Mouse (Mus musculus): ENCODE results near the gene Bcl9. TPM values are rescaled to one million over a fixed set of nuclear protein-coding genes. Genes with fewer than 3 reads are reported as not detected.

Gene Bcl9
- total RNA-seq, 2 experiments from 2014 or later, result 3.0 to 3.9 TPM

- Histone ChIP-seq H3K27ac (no peak overlapping the region), H3K4me3 (no peak overlapping the region)
- no peak for TF ChIP-seq CTCF (IDR thresholded peaks at IDR 0.05)
- intact Hi-C loops (cut with DNase I), result no loop called here
- DNase-seq, result no peak
These were observed 15.7 kb upstream of the Bcl9 start for GRCm38 (mm10) chr3:97313431-97313830.

GRCm38 (mm10) chr3:97311998-97312397 is 14.3 kb upstream of the Bcl9 start:
- Histone ChIP-seq H3K4me3 (peak overlapping the region; percentile 69), H3K27ac (no peak overlapping the region)
- TF ChIP-seq CTCF (IDR thresholded peaks at IDR 0.05), result no peak
- DNase-seq, result peak; percentile 68
- intact Hi-C loops (cut with DNase I), result no loop called here

GRCm38 (mm10) chr3:97309748-97310536 is 12.2 kb upstream of the Bcl9 start:
- TF ChIP-seq CTCF (IDR thresholded peaks at IDR 0.05), result no peak
- Histone ChIP-seq H3K4me3 (no peak overlapping the region), H3K27ac (no peak overlapping the region)
- intact Hi-C loops (cut with DNase I), result no loop called here
- DNase-seq, result no peak

GRCm38 (mm10) chr3:97308440-97308839 is 10.7 kb upstream of the Bcl9 start:
- TF ChIP-seq CTCF (IDR thresholded peaks at IDR 0.05), result no peak
- Histone ChIP-seq H3K27ac (no peak overlapping the region), H3K4me3 (no peak overlapping the region)
- intact Hi-C loops (cut with DNase I), result no loop called here
- no peak for DNase-seq

- H3K27ac ChIP-seq, result no peak overlapping the region
- no peak for TF ChIP-seq CTCF (IDR thresholded peaks at IDR 0.05)
- intact Hi-C loops (cut with DNase I), result no loop called here
- no peak for DNase-seq
- no peak overlapping the region for H3K4me3 ChIP-seq
These were observed 8.2 kb upstream of the Bcl9 start for GRCm38 (mm10) chr3:97305907-97306306.

- intact Hi-C loops (cut with DNase I), result no loop called here
- no peak for DNase-seq
- no peak for TF ChIP-seq CTCF (IDR thresholded peaks at IDR 0.05)
- Histone ChIP-seq H3K4me3 (no peak overlapping the region), H3K27ac (no peak overlapping the region)
These were observed 3.9 kb upstream of the Bcl9 start for GRCm38 (mm10) chr3:97301586-97301985.

GRCm38 (mm10) chr3:97300370-97300769 is 2.7 kb upstream of the Bcl9 start:
- H3K27ac ChIP-seq, result no peak overlapping the region
- DNase-seq, result no peak
- intact Hi-C loops (cut with DNase I), result no loop called here
- no peak overlapping the region for H3K4me3 ChIP-seq
- no peak for TF ChIP-seq CTCF (IDR thresholded peaks at IDR 0.05)

- DNase-seq, result no peak
- TF ChIP-seq CTCF (IDR thresholded peaks at IDR 0.05), result peak; percentile 30; the same call in 1 of the 2 replicates
- no peak overlapping the region for H3K4me3 ChIP-seq
- intact Hi-C loops (cut with DNase I), result no loop called here
- no peak overlapping the region for H3K27ac ChIP-seq
These were observed 2.2 kb upstream of the Bcl9 start for GRCm38 (mm10) chr3:97299885-97300284.

GRCm38 (mm10) chr3:97298856-97299465 is 1.2 kb upstream of the Bcl9 start:
- no peak overlapping the region for H3K27ac ChIP-seq
- TF ChIP-seq CTCF (IDR thresholded peaks at IDR 0.05), result no peak
- DNase-seq, result no peak
- peak overlapping the region; percentile 88; the same call in 1 of the 2 replicates for H3K4me3 ChIP-seq
- intact Hi-C loops (cut with DNase I), result no loop called here

- H3K27ac ChIP-seq, result peak overlapping the region; percentile 87
- intact Hi-C loops (cut with DNase I), result loop anchor here (1.0 kb wide), 1 partner anchor 70 kb away; no protein-coding TSS in a partner anchor
- H3K4me3 ChIP-seq, result peak overlapping the region; percentile 88
- no peak for TF ChIP-seq CTCF (IDR thresholded peaks at IDR 0.05)
- peak; percentile 56 for DNase-seq
These were observed 670 bp downstream of the Bcl9 start for GRCm38 (mm10) chr3:97296941-97297552.

GRCm38 (mm10) chr3:97294334-97294733 is 3.4 kb downstream of the Bcl9 start:
- no peak for DNase-seq
- no peak for TF ChIP-seq CTCF (IDR thresholded peaks at IDR 0.05)
- no peak overlapping the region for H3K27ac ChIP-seq
- no peak overlapping the region for H3K4me3 ChIP-seq
- intact Hi-C loops (cut with DNase I), result no loop called here

GRCm38 (mm10) chr3:97284878-97285277 is 12.8 kb downstream of the Bcl9 start:
- intact Hi-C loops (cut with DNase I), result no loop called here
- TF ChIP-seq CTCF (IDR thresholded peaks at IDR 0.05), result no peak
- no peak overlapping the region for H3K27ac ChIP-seq
- no peak for DNase-seq
- no peak overlapping the region for H3K4me3 ChIP-seq

- H3K4me3 ChIP-seq, result no peak overlapping the region
- TF ChIP-seq CTCF (IDR thresholded peaks at IDR 0.05), result no peak
- no peak for DNase-seq
- no peak overlapping the region for H3K27ac ChIP-seq
- intact Hi-C loops (cut with DNase I), result no loop called here
These were observed 13.7 kb downstream of the Bcl9 start for GRCm38 (mm10) chr3:97284056-97284455.
